Mouse (Mus musculus): ENCODE data around the gene Gdf3.
A peak's percentile ranks its signal among the peaks of the same experiment; 100 is the strongest.
"Not testable (repeated sequence)": the region's sequence is repeated elsewhere in the genome, so short reads cannot be mapped to it uniquely, and the experiment has no call there.

Gene Gdf3

GRCm38 (mm10) chr6:122604260-122604659 is 5.6 kb downstream of the Gdf3 start:
- DNase-seq, result no peak

GRCm38 (mm10) chr6:122602992-122603322 is 6.9 kb downstream of the Gdf3 start:
- no peak for DNase-seq

GRCm38 (mm10) chr6:122602242-122602991 is 7.5 kb downstream of the Gdf3 start, which contains the start of gene Apobec1:
Apobec1 (minus strand) TSS chr6:122602444.
- DNase-seq, result peak; percentile 85

GRCm38 (mm10) chr6:122601615-122602014 is 8.3 kb downstream of the Gdf3 start:
- DNase-seq, result no peak

GRCm38 (mm10) chr6:122601031-122601430 is 8.9 kb downstream of the Gdf3 start:
- no peak for DNase-seq

GRCm38 (mm10) chr6:122600066-122600646 is 9.7 kb downstream of the Gdf3 start:
- DNase-seq, result no peak

GRCm38 (mm10) chr6:122599054-122599737 is 10.7 kb downstream of the Gdf3 start:
- DNase-seq, result no peak

GRCm38 (mm10) chr6:122598436-122598835 is 11.5 kb downstream of the Gdf3 start:
- DNase-seq, result peak; percentile 72

GRCm38 (mm10) chr6:122598014-122598413 is 11.9 kb downstream of the Gdf3 start:
- no peak for DNase-seq

- no peak for DNase-seq
Measured at GRCm38 (mm10) chr6:122596608-122597007, 13.3 kb downstream of the Gdf3 start.

GRCm38 (mm10) chr6:122595637-122596036 is 14.2 kb downstream of the Gdf3 start:
- DNase-seq, result peak; percentile 65

GRCm38 (mm10) chr6:122592905-122593304 is 17.0 kb downstream of the Gdf3 start:
- DNase-seq, result no peak

GRCm38 (mm10) chr6:122591027-122591758 is 18.7 kb downstream of the Gdf3 start:
- DNase-seq, result no peak

- no peak for DNase-seq
Measured at GRCm38 (mm10) chr6:122579086-122579485, 30.8 kb downstream of the Gdf3 start.

- no peak for DNase-seq
Measured at GRCm38 (mm10) chr6:122577030-122577429, 32.9 kb downstream of the Gdf3 start.

GRCm38 (mm10) chr6:122575037-122575436 is 34.9 kb downstream of the Gdf3 start:
- DNase-seq, result not testable (repeated sequence)

- no peak for DNase-seq
Measured at GRCm38 (mm10) chr6:122571617-122571959, 38.3 kb downstream of the Gdf3 start.

- DNase-seq, result no peak
Measured at GRCm38 (mm10) chr6:122570695-122571616, 38.9 kb downstream of the Gdf3 start.

- DNase-seq, result no peak
Measured at GRCm38 (mm10) chr6:122569762-122570161, 40.1 kb downstream of the Gdf3 start.

GRCm38 (mm10) chr6:122569113-122569512 is 40.8 kb downstream of the Gdf3 start:
- DNase-seq, result no peak

- no peak for DNase-seq
Measured at GRCm38 (mm10) chr6:122565070-122565784, 44.7 kb downstream of the Gdf3 start.

- peak; percentile 49 for DNase-seq
Measured at GRCm38 (mm10) chr6:122562463-122562862, 47.4 kb downstream of the Gdf3 start.

Measured in kidney, adult 9 months (tissue).